Mouse (Mus musculus): Measurements from ENCODE around the gene Tmem183a. TPM values are rescaled to one million over a fixed set of nuclear protein-coding genes. Genes with fewer than 3 reads are reported as not detected.
A peak's percentile ranks its signal among the peaks of the same experiment; 100 is the strongest.

The Tmem183a gene
- polyA plus RNA-seq, 1 experiment from 2014 or later = 110 TPM

- Histone ChIP-seq H3K4me1 (peaks cover 4% of the 10 kb centered on the region; the same call in 1 of the 2 replicates), H3K27me3 (replicated peaks) (no peaks in the 10 kb centered on the region), H3K9ac (no peak within 1 kb of the TSS), H3K36me3 (no peaks in the 10 kb centered on the region), H3K27ac (no peak within 1 kb of the TSS), H3K9me3 (no peaks in the 10 kb centered on the region), H3K4me2 (replicated peaks) (no peak within 1 kb of the TSS), H3K4me3 (no peak within 1 kb of the TSS)
- no peak for ATAC-seq (ENCODE audit: low FRiP score, low read depth)
- WGBS = 66% methylated on average over 13 of the region's 13 CpGs
Observed at GRCm38 (mm10) chr1:134332770-134333271, 29.0 kb downstream of the Tmem183a start, which contains the start of gene Ppfia4. TSS of gene Ppfia4 (minus strand) at chr1:134332928.

- no peak overlapping the region for H3K9ac ChIP-seq
- WGBS = 63% methylated on average over 20 of the region's 20 CpGs
- peaks cover 4% of the 10 kb centered on the region; the same call in 1 of the 2 replicates for H3K4me1 ChIP-seq
- H3K4me3 ChIP-seq = no peak overlapping the region
- H3K4me2 ChIP-seq (replicated peaks) = no peak overlapping the region
- no peaks in the 10 kb centered on the region; the same call in 1 of the 2 replicates for H3K36me3 ChIP-seq
- no peaks in the 10 kb centered on the region for H3K27me3 ChIP-seq (replicated peaks)
- H3K27ac ChIP-seq = no peak overlapping the region
- H3K9me3 ChIP-seq = no peaks in the 10 kb centered on the region
- 0 out of 2 replicates have a peak, but pooled peaks have one; percentile 29 for ATAC-seq (ENCODE audit: low FRiP score, low read depth)
Observed at GRCm38 (mm10) chr1:134331879-134332635, 29.7 kb downstream of the Tmem183a start.

DNA sequence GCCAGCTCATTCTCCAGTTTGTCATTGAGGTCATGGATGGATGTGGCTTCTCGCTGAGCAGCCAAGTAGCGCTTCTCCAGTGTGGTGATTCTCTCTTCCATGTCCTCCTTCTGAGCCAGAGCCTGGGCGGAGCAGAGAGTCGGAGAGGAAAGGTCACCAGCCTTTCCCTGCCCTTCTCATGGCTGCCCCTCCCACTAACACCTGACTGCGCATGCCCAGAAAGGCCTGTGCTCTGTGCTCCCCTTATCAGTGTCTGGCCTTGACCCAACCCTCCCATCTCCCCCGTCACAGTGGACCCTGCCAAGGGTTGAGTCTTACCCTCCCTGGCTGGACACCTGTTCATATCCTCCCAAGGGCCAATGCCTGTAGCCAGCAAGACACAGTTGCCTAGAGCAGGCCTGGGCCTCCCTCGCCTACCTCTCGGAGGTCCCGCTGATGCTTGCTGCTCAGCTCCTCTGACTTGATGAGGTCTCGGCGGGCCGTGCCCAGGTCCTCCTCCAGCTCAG is 34.9 kb downstream of the Tmem183a start:
- 93% methylated on average over 12 of the region's 12 CpGs for WGBS

DNA sequence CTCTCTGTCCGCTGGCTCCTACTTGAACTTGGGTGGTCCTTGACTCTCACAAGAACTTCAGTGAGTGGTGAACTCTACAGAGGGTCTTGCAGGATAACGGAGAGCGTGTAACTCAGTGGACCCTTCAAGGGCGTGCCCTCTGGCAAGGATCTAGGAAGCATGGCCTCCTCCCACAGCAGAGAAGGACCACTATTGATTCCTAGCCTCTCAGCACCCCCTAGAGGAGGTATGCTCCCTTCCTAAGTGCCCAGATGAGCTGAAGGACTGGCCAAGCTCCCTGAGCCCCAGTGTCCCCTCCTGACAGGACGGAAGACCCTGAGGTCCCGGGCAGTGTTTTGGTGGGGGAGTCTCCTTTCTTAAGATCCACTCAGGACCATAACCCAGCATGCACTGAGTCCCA is 39.2 kb downstream of the Tmem183a start:
- no peaks in the 10 kb centered on the region for H3K9me3 ChIP-seq
- H3K4me1 ChIP-seq = peaks cover 15% of the 10 kb centered on the region
- 90% methylated on average over 6 of the region's 6 CpGs for WGBS
- no peak overlapping the region for H3K9ac ChIP-seq
- no peak overlapping the region for H3K4me3 ChIP-seq
- peaks cover 4% of the 10 kb centered on the region for H3K36me3 ChIP-seq
- no peak for ATAC-seq (ENCODE audit: low FRiP score, low read depth)
- H3K4me2 ChIP-seq (replicated peaks) = no peak overlapping the region
- no peak overlapping the region for H3K27ac ChIP-seq
- no peaks in the 10 kb centered on the region for H3K27me3 ChIP-seq (replicated peaks)

More for the DNA sequence above, 34.9 kb downstream of the Tmem183a start:
- peaks cover 4% of the 10 kb centered on the region for H3K36me3 ChIP-seq
- no peak overlapping the region for H3K27ac ChIP-seq
- no peaks in the 10 kb centered on the region for H3K9me3 ChIP-seq
- H3K4me3 ChIP-seq = no peak overlapping the region
- no peaks in the 10 kb centered on the region for H3K4me1 ChIP-seq
- H3K27me3 ChIP-seq (replicated peaks) = no peaks in the 10 kb centered on the region
- no peak overlapping the region for H3K4me2 ChIP-seq (replicated peaks)
- H3K9ac ChIP-seq = no peak overlapping the region
- ATAC-seq (ENCODE audit: low FRiP score, low read depth) = no peak

DNA sequence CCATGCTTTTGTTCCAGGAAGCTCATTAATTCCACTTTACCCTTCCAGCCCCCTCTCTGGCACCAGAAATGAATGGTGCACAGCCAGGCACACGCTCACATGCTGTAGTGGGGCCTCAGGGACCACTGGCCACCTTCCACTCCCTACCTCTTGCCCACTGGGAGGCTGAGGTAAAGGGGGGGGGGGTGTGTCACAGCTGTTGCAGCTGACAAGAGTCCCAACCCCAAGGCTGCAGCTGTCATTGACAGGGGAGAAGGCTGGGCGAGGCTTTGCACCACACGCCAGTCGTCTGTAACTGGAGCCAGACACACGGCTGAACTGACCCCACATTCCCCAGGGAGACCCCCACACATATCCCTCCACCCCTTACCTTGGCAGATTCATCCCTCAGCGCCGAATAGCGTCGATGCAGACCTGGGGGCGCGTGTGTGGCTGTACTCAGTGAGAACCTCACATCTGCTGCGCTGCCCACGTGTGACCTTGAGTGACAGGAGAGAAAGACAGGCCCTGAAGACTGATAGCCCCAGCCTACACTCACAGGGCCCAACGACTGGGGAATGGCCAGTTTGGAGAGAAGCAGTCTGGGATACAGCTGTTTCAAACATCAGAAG is 41.0 kb downstream of the Tmem183a start:
- ATAC-seq (ENCODE audit: low FRiP score, low read depth) = peak; percentile 74
- Histone ChIP-seq H3K27ac (no peak overlapping the region), H3K4me3 (no peak overlapping the region), H3K4me1 (peaks cover 15% of the 10 kb centered on the region), H3K4me2 (replicated peaks) (0 out of 2 replicates have a peak overlapping the region, but pooled peaks have one; percentile 9), H3K9ac (no peak overlapping the region), H3K9me3 (no peaks in the 10 kb centered on the region), H3K27me3 (replicated peaks) (no peaks in the 10 kb centered on the region), H3K36me3 (no peaks in the 10 kb centered on the region)
- 52% methylated on average over 14 of the region's 14 CpGs for WGBS

DNA sequence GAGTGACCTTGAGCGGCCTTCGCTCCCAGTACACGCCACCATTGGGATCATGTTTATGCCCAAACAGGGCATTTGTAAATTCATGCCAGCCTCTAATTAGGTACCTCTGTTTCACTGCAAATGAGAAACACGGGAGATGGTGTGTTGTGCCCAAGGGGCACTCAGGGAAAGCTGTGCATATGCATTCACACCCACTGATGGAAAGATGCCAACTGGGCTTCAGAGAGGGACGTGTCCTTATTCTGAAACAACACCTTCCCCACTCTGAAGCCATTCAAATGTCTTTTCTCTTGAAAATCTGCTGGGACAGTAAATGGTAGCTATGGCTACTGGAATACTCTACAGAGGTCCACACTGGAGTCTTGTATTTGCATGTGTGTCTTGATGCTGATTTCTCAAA is 43.5 kb downstream of the Tmem183a start:
- ATAC-seq (ENCODE audit: low FRiP score, low read depth) = no peak
- H3K9me3 ChIP-seq = no peaks in the 10 kb centered on the region
- H3K36me3 ChIP-seq = no peaks in the 10 kb centered on the region

GRCm38 (mm10) chr1:134316361-134316760 is 45.4 kb downstream of the Tmem183a start:
- Histone ChIP-seq H3K4me2 (replicated peaks) (no peak overlapping the region), H3K9ac (no peak overlapping the region), H3K27ac (no peak overlapping the region), H3K4me1 (peaks cover 13% of the 10 kb centered on the region), H3K9me3 (no peaks in the 10 kb centered on the region), H3K4me3 (no peak overlapping the region), H3K27me3 (replicated peaks) (no peaks in the 10 kb centered on the region), H3K36me3 (no peaks in the 10 kb centered on the region)
- 86% methylated on average over 9 of the region's 9 CpGs for WGBS
- ATAC-seq (ENCODE audit: low FRiP score, low read depth) = no peak

More for the DNA sequence above, 43.5 kb downstream of the Tmem183a start:
- Histone ChIP-seq H3K4me1 (peaks cover 15% of the 10 kb centered on the region), H3K27ac (no peak overlapping the region), H3K4me3 (no peak overlapping the region), H3K4me2 (replicated peaks) (no peak overlapping the region), H3K9ac (no peak overlapping the region), H3K27me3 (replicated peaks) (no peaks in the 10 kb centered on the region)
- 83% methylated on average over 5 of the region's 5 CpGs for WGBS

DNA sequence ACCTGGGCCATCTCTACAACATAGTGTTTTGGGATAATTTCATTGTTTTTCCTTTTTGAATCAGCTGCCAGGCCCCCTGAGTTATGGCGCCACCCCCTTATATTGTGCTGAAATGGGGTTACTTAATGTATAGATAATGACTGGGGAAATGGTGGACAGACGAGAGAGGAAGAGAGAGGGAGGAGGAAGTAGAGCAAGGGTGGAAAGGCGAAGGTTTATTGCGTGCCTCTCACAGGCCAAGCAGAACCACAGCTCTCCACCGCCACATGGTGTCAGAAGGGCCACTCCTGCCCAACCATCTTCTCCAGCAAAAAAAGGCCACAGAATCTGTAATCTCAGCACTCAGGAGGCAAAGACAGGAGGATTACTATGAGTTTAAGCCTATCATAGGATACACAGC is 46.6 kb downstream of the Tmem183a start:
- no peaks in the 10 kb centered on the region for H3K36me3 ChIP-seq
- H3K4me1 ChIP-seq = peaks cover under 1% of the 10 kb centered on the region; the same call in 1 of the 2 replicates
- no peak for ATAC-seq (ENCODE audit: low FRiP score, low read depth)
- no peak overlapping the region for H3K4me2 ChIP-seq (replicated peaks)
- H3K9ac ChIP-seq = 0 out of 2 replicates have a peak overlapping the region, but pooled peaks have one; percentile 0
- H3K27me3 ChIP-seq (replicated peaks) = no peaks in the 10 kb centered on the region
- no peaks in the 10 kb centered on the region for H3K9me3 ChIP-seq
- 86% methylated on average over 5 of the region's 5 CpGs for WGBS
- H3K27ac ChIP-seq = no peak overlapping the region
- H3K4me3 ChIP-seq = no peak overlapping the region

DNA sequence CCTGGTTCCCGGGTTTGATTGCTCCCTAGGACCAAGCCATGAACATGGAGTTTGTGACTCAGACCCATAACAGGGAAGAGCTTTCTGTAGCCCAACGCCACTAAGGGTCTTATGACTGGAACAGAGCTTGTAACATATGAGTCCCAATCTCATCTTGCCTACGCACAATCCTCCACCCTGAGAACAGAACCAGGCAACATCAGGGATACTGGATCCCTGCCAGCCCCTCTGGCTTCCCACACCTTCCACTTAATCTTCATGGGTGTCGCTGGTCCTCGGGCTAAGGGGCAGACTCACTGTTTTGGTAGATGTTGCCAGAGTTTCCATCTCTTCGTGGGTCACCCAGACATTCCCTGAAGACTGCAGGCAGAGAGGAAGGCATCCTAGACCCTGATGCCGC is 50.0 kb downstream of the Tmem183a start:
- Histone ChIP-seq H3K4me2 (replicated peaks) (no peak overlapping the region), H3K4me1 (peaks cover 5% of the 10 kb centered on the region; the same call in 1 of the 2 replicates), H3K9me3 (no peaks in the 10 kb centered on the region), H3K9ac (no peak overlapping the region), H3K27ac (no peak overlapping the region), H3K4me3 (no peak overlapping the region), H3K27me3 (replicated peaks) (no peaks in the 10 kb centered on the region), H3K36me3 (no peaks in the 10 kb centered on the region)
- ATAC-seq (ENCODE audit: low FRiP score, low read depth) = no peak
- WGBS = 90% methylated on average over 7 of the region's 7 CpGs

DNA sequence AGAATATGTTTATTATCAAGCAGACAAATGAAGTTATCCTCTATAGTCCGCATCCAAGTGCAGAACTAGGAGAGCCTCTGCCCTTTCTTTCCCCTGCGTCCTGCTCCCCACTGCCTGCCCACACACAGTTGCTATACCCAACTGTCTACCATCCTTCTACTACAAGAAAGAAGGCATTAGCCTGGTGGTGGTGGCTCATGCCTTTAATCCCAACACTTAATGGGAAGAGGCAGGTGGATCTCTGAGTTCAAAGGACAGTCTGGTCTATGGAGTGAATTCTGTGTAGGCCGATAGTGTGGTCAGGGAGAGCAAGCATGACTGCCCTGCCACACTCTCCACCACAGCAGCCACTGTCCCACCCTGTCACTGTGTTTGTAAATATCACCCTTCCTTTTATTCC is 51.0 kb downstream of the Tmem183a start:
- H3K4me1 ChIP-seq = peaks cover 5% of the 10 kb centered on the region; the same call in 1 of the 2 replicates
- H3K4me2 ChIP-seq (replicated peaks) = no peak overlapping the region
- H3K4me3 ChIP-seq = no peak overlapping the region
- no peaks in the 10 kb centered on the region for H3K9me3 ChIP-seq
- no peak overlapping the region for H3K9ac ChIP-seq
- WGBS = 89% methylated on average over 3 of the region's 3 CpGs
- H3K36me3 ChIP-seq = no peaks in the 10 kb centered on the region
- ATAC-seq (ENCODE audit: low FRiP score, low read depth) = no peak
- H3K27me3 ChIP-seq (replicated peaks) = no peaks in the 10 kb centered on the region
- H3K27ac ChIP-seq = no peak overlapping the region

DNA sequence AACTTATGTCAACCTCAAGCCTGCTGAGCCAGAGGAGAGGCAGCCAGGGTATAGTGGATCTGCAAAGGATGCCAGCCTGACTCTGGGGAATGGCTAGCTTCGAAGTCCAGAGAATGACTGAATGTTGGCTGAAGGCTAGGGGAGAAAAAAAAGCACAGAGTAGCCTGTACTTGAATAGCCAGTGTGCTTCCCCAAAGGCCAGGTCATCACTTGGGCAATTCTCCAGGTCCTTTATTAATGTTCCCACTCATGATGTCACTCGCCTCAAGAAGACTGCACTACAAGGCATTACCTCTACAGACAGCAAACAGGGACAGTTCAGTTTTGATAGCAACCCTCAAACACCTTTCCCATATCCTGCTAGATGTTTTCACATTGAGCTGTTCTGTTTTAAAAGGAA is 51.5 kb downstream of the Tmem183a start:
- Histone ChIP-seq H3K4me1 (peaks cover 5% of the 10 kb centered on the region; the same call in 1 of the 2 replicates), H3K9me3 (no peaks in the 10 kb centered on the region), H3K4me2 (replicated peaks) (no peak overlapping the region), H3K9ac (no peak overlapping the region), H3K27ac (no peak overlapping the region), H3K36me3 (no peaks in the 10 kb centered on the region), H3K4me3 (no peak overlapping the region), H3K27me3 (replicated peaks) (no peaks in the 10 kb centered on the region)
- WGBS = 89% methylated on average over 2 of the region's 2 CpGs
- ATAC-seq (ENCODE audit: low FRiP score, low read depth) = no peak

DNA sequence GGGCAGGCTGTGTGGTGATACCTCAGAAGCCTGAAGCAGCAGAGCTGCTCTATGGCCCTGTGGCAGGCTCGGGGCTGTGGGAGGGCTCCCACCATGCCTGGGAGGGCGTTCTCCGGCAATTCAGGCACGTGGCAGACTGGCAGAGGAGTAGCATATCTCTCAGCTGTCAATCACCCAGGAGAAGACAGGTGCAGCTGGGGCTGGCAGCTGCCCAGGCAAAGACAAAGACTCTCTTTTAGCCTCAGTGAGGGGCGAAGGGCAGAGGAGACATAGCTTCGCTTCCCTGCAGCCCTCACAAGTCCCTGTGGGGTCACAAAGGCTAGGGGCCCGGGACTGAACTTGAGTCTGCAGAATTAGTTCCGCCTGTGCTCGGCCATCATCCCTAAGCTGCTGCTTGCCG is 54.4 kb downstream of the Tmem183a start:
- WGBS = 32% methylated on average over 10 of the region's 10 CpGs
- peak; percentile 50; the same call in 1 of the 2 replicates for ATAC-seq (ENCODE audit: low FRiP score, low read depth)
- H3K27ac ChIP-seq = no peak overlapping the region

More for the DNA sequence above, 54.4 kb downstream of the Tmem183a start:
- Histone ChIP-seq H3K9ac (no peak overlapping the region), H3K27me3 (replicated peaks) (no peaks in the 10 kb centered on the region), H3K4me3 (no peak overlapping the region), H3K4me2 (replicated peaks) (no peak overlapping the region), H3K9me3 (0 out of 2 replicates have a peak, but pooled peaks cover 2% of the 10 kb centered on the region), H3K4me1 (peaks cover 12% of the 10 kb centered on the region), H3K36me3 (peaks cover 5% of the 10 kb centered on the region; the same call in 1 of the 2 replicates)

Measured in neural tube, embryonic 12.5 days (tissue).